17 mouse cellular contexts compared by ENCODE assay signal in the genomic region with DNA sequence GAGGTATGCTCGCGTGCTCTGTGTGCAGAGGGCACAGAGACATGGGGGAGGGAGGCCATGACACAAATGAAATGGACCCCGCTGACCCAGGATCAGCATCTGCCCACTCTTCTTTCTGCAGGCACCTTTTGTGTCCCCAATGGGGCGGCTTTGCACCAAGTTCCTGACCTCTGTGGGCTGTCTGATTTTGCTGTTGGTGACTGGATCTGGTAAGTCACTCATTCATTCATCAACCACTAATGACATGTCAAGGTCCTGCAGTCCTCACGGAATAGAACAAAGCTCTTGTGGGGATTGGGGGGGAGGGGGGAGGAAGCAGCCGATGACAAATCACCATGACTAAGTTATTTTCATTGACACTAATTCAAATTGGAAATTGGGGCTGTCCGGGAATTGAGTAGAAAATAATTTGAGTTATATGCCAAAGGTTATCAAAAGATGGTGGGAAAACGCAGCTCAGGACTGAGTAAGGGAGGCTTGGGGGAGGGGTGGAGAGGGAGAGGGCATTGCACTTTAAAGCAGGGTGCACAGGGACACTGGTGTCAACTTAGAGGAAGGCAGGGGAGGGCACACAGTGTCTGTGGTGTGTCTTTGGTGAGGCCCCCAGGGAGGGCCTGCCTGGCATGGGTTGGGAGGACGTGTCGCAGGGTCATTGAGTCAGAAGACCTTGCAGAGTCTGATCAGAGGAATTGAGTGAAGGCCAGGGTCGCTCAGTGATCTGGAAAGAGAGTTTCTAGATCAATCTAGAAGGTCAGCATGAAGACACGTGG. TPM values are rescaled to one million over a fixed set of nuclear protein-coding genes. Genes with fewer than 3 reads are reported as not detected.
DNase-seq lines count a peak whose midpoint lies in the region; ATAC-seq and TF ChIP-seq lines count a peak whose summit lies in the region.
"Had no signal": no experiment of that assay in that cellular context is flagged by ENCODE, and none has a peak within 500 bp of the region (broad histone marks: within the 10 kb centered on the region; RNA-seq: fewer than 3 reads in every experiment).

No protein-coding gene starts in this region.

- no peaks in the 10 kb centered on the region for H3K9me3 ChIP-seq in hindbrain, embryonic 11.5 days (ENCODE audit: control insufficient read depth, low read length)
- H3K9me3 ChIP-seq in hindbrain, embryonic 14.5 days (ENCODE audit: control insufficient read depth, low read length) = no peaks in the 10 kb centered on the region
- H3K9me3 ChIP-seq in ES-E14 (ENCODE audit: control insufficient read depth, insufficient read depth, low read depth, low read length) = no peaks in the 10 kb centered on the region
- H3K9me3 ChIP-seq: heart, embryonic 15.5 days; limb, embryonic 13.5 days had no signal

- H3K4me3 ChIP-seq in hindbrain, embryonic 11.5 days (ENCODE audit: low read depth, low read length) = no peak overlapping the region
- no peak overlapping the region for H3K4me3 ChIP-seq in hindbrain, embryonic 14.5 days (replicated peaks; ENCODE audit: low read length)
- no peak overlapping the region for H3K4me3 ChIP-seq in ES-E14 (ENCODE audit: insufficient read depth in 1 of 2, low read depth in 1 of 2, low read length in 2 of 2, poor library complexity in 1 of 2, severe bottlenecking in 1 of 2)
- H3K4me3 ChIP-seq: heart, embryonic 15.5 days; left cerebral cortex, adult 2 months; limb, embryonic 13.5 days; myocyte had no signal

- peak; percentile 50 for DNase-seq in hindbrain, embryonic 11.5 days (ENCODE audit: low spot score)
- DNase-seq in hindbrain, embryonic 14.5 days (ENCODE audit: low spot score) = no peak
- no peak for DNase-seq in ES-E14 (ENCODE audit: low read depth, low spot score)
- peak; percentile 76 for DNase-seq in adrenal gland, postnatal 10 days
- peak; percentile 41 for DNase-seq in mesoderm, embryonic 11.5 days (ENCODE audit: low read depth, low spot score)
- DNase-seq in spleen, adult 12 weeks (ENCODE audit: low spot score) = no peak
- no peak for DNase-seq in thymus, postnatal 25 days
- DNase-seq: cerebellum, adult 11-12 months; gastrocnemius, postnatal 25 days; kidney, adult 9 months; liver, postnatal 0 days had no signal

- ATAC-seq in hindbrain, embryonic 11.5 days (ENCODE audit: low FRiP score) = peak; percentile 73
- ATAC-seq in hindbrain, embryonic 14.5 days (ENCODE audit: low FRiP score) = no peak
- ATAC-seq: hindbrain, postnatal 0 days had no signal

- H3K9ac ChIP-seq in hindbrain, embryonic 11.5 days (ENCODE audit: low read depth, low read length) = no peak overlapping the region
- no peak overlapping the region for H3K9ac ChIP-seq in hindbrain, embryonic 14.5 days
- no peak overlapping the region for H3K9ac ChIP-seq in ES-E14 (ENCODE audit: insufficient read depth, low read depth, low read length, poor library complexity, severe bottlenecking)
- H3K9ac ChIP-seq: heart, embryonic 15.5 days; limb, embryonic 13.5 days; liver, postnatal 0 days had no signal

- H3K4me2 ChIP-seq in hindbrain, embryonic 11.5 days (replicated peaks; ENCODE audit: low read depth, low read length) = no peak overlapping the region
- H3K4me2 ChIP-seq in hindbrain, embryonic 14.5 days (replicated peaks) = no peak overlapping the region
- H3K4me2 ChIP-seq: heart, embryonic 15.5 days; limb, embryonic 13.5 days; midbrain, embryonic 11.5 days had no signal

- H3K27me3 ChIP-seq in hindbrain, embryonic 11.5 days (ENCODE audit: control insufficient read depth, insufficient read depth, low read length) = no peaks in the 10 kb centered on the region
- H3K27me3 ChIP-seq in hindbrain, embryonic 14.5 days (ENCODE audit: control insufficient read depth, insufficient read depth, low read length) = no peaks in the 10 kb centered on the region
- H3K27me3 ChIP-seq: heart, embryonic 15.5 days; limb, embryonic 13.5 days had no signal

- 34% methylated on average over 12 of the region's 12 CpGs for WGBS in hindbrain, embryonic 11.5 days
- WGBS in hindbrain, embryonic 14.5 days = 37% methylated on average over 12 of the region's 12 CpGs

- H3K27ac ChIP-seq in hindbrain, embryonic 11.5 days (ENCODE audit: low read depth, low read length) = no peak overlapping the region
- no peak overlapping the region for H3K27ac ChIP-seq in hindbrain, embryonic 14.5 days
- H3K27ac ChIP-seq in ES-E14 (ENCODE audit: insufficient read depth, low read depth, low read length, poor library complexity, severe bottlenecking) = no peak overlapping the region
- H3K27ac ChIP-seq: heart, embryonic 15.5 days; hindbrain, postnatal 0 days; left cerebral cortex, adult 2 months; limb, embryonic 13.5 days had no signal

- no peaks in the 10 kb centered on the region for H3K4me1 ChIP-seq in hindbrain, embryonic 11.5 days (replicated peaks; ENCODE audit: control insufficient read depth, insufficient read depth, low read length)
- no peaks in the 10 kb centered on the region for H3K4me1 ChIP-seq in hindbrain, embryonic 14.5 days (replicated peaks; ENCODE audit: control insufficient read depth, insufficient read depth, low read length)
- H3K4me1 ChIP-seq in ES-E14 (ENCODE audit: control insufficient read depth in 2 of 2, insufficient read depth in 2 of 2, low read length in 2 of 2, poor library complexity in 1 of 2) = no peaks in the 10 kb centered on the region

- no peaks in the 10 kb centered on the region for H3K36me3 ChIP-seq in hindbrain, embryonic 11.5 days (ENCODE audit: control insufficient read depth, insufficient read depth, low read length)
- no peaks in the 10 kb centered on the region for H3K36me3 ChIP-seq in hindbrain, embryonic 14.5 days (replicated peaks; ENCODE audit: control insufficient read depth, insufficient read depth)
- no peaks in the 10 kb centered on the region for H3K36me3 ChIP-seq in ES-E14 (ENCODE audit: control insufficient read depth, insufficient read depth, low read length, poor library complexity, severe bottlenecking)
- H3K36me3 ChIP-seq: heart, embryonic 15.5 days; limb, embryonic 13.5 days had no signal

- in situ Hi-C loops in ES-E14 (cut with MboI; ENCODE audit: low sequenced_read_pairs in 2 of 2, unreplicated experiment in 2 of 2) = no loop called here

TF ChIP-seq in ES-E14, 5 proteins besides CTCF, POLR2A, EP300 and RAD21:
- TF ChIP-seq CHD2 (IDR thresholded peaks at IDR 0.05; ENCODE audit: low read depth, low read length) (no peak), MAFK (IDR thresholded peaks at IDR 0.05; ENCODE audit: insufficient read depth, low read depth, low read length) (0 out of 2 replicates have a peak, but pooled peaks have one; percentile 34)

RNA-seq across cellular contexts. Expression of gene Il4ra, which starts 13.8 kb away (rescaled TPM):
- 2.5 and 2.6 TPM in 2 replicates for polyA plus RNA-seq in hindbrain, embryonic 11.5 days (2014; fragmentation: Nextera tagmentation; extraction: Ambion mirVana)
- polyA plus RNA-seq in hindbrain, embryonic 14.5 days (2014; fragmentation: Nextera tagmentation; extraction: Ambion mirVana) = 3.9 and 4.6 TPM in 2 replicates
- 2.9 and 3.4 TPM in 2 replicates for total RNA-seq in ES-E14 (2012; rRNA removed)
- total RNA-seq in adrenal gland, postnatal 10 days (2021) = 10 to 100 TPM; 43.9 to 51.3 TPM

RNA-seq across cellular contexts. Expression of gene Il21r, which starts 37.5 kb away (rescaled TPM):
- 0.09 and 0.25 TPM in 2 replicates for polyA plus RNA-seq in hindbrain, embryonic 11.5 days (2014; fragmentation: Nextera tagmentation; extraction: Ambion mirVana)
- 0.40 and 0.50 TPM in 2 replicates for polyA plus RNA-seq in hindbrain, embryonic 14.5 days (2014; fragmentation: Nextera tagmentation; extraction: Ambion mirVana)
- 0.58 TPM in 1 of 2 replicates, not detected in the other for total RNA-seq in ES-E14 (2012; rRNA removed)
- 1 to 10 TPM; 2.2 to 2.5 TPM for total RNA-seq in adrenal gland, postnatal 10 days (2021)

Comparison
In these comparisons a context has a peak if more than half of its experiments do, and no peak if none do; other contexts are left out.
1. DNase-seq: peak in hindbrain, embryonic 11.5 days (single experiment), adrenal gland, postnatal 10 days (single experiment) and mesoderm, embryonic 11.5 days (single experiment); none in hindbrain, embryonic 14.5 days (single experiment), ES-E14 (single experiment), spleen, adult 12 weeks (single experiment) and thymus, postnatal 25 days (single experiment).
2. RNA of gene Il4ra, which starts 13.8 kb away (total RNA-seq): 43.9 to 51.3 TPM in adrenal gland, postnatal 10 days; 2.9 to 3.4 TPM in ES-E14; every median in the first group is over 10 times any median in the second.